Mouse (Mus musculus): Measurements from ENCODE around the gene Patl1. TPM values are rescaled to one million over a fixed set of nuclear protein-coding genes. Genes with fewer than 3 reads are reported as not detected.
"Not testable (repeated sequence)": the region's sequence is repeated elsewhere in the genome, so short reads cannot be mapped to it uniquely, and the experiment has no call there.

Patl1 gene
- total RNA-seq (2015) (40.1 and 41.7 TPM in 2 replicates), total RNA-seq (2017) (11.6 and 12.0 TPM in 2 replicates)

DNA sequence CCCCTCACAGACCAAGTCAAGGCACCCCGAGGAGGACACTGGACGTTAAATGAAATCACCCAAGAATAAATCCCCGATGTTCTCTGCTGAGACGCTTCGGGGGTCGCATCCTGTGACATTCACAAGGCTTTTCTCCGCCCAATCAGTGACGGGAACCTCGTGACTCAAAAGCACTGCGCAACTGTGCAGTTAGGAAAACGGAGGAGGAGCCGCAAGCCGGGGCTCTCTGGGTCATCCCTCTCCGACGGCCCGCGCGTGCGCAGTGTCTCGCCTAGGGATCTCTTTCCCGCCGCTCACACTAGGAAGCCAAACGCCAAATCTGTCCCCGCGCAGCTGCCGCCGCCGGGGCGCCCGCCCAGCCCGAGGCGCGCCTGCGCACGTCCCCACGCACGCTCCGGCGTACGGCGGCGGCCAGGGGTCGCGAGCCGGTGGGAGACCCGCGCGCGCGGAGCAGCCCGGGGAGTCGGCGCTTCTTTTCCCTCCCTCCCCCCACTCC lies at the start of gene Patl1:
Patl1 (plus strand) TSS at position 363 of the 496 bp plus-strand sequence.
- ATAC-seq (replicated peaks; ENCODE audit: poor library complexity), result peak; percentile 94

DNA sequence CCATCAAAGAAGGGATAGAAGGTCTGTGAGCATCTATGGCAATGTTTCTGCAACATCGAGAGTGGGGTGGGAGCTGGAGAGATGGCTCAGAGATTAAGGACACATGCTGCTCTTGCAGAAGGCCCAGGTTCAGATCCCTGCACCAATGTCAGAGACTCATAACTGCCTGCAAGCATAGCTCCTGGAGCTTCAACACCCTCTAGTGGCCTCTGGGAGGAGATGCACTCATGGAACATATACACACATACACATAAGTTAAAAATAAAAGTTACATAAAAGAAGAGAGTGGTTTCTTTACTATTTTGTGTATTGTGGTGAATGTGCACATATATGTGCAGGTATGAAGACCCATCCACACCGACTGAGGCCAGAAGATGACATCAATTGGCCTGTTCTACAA lies 44.4 kb upstream of the Patl1 start:
- no peak for ATAC-seq (replicated peaks; ENCODE audit: poor library complexity)

DNA sequence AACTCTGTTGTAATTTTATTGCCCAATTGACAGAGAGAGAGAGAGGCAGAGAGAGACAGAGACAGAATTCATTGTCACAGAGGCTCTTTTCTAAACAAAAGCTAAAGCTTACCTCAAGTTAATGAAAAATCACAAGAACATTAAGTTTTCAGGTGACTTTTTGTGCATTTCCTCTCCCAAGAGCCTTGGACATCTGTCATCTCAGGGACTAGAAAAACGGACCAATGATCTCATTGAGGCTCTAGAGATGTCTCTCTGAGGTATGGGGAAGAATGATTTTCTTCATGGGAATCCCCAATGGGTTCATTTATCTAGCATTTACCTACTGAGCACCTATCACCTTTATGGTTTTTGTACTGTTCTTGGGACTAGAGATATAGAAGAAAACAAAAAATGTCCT lies 37.2 kb upstream of the Patl1 start, which contains the start of gene Olfr1419:
Olfr1419 (minus strand) TSS at position 101 of the 400 bp plus-strand sequence.
- no peak for ATAC-seq (replicated peaks; ENCODE audit: poor library complexity)

DNA sequence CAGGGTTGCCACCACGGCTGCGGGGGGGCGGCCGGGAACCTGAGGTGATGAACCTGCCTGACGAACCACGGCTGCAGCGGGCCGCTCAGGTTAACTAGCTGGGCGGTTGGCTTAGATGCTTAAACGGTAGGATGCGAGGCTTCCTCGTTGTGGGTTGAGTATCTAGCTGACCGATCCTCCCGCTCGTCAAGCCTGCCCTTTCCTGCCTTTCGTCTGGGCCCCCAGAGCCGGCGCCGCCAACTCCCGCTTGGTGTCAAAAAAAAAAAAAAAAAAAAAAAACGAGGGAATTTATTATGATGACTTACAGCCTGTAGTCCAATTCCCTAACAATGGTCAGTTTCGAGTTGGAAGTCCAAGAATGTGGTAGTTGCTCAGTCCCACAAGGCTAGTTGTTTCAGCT lies 33.8 kb upstream of the Patl1 start:
- peak; percentile 52; the same call in 1 of the 2 replicates for ATAC-seq (replicated peaks; ENCODE audit: poor library complexity)

DNA sequence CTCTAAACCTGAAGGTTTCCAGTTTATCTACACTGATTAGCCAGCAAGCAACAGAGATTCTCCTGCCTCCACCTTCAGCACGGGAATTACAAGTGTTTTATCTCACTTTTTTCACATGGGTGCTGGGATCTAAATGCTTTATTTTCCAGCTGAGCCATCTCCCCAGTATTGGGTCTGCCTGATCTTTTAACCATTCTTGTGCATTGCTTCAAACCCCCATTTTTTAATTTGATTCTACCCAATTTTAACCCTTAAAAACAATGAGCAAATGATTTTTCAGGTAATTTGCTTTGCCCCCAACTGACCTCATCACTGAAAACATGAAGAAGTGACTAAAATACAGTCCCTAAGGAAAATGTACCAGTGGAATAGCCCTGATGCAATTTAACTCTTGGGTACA lies 25.9 kb upstream of the Patl1 start, which contains the start of gene Olfr1420:
Olfr1420 (plus strand) TSS at position 301 of the 400 bp plus-strand sequence.
- ATAC-seq (replicated peaks; ENCODE audit: poor library complexity), result no peak

DNA sequence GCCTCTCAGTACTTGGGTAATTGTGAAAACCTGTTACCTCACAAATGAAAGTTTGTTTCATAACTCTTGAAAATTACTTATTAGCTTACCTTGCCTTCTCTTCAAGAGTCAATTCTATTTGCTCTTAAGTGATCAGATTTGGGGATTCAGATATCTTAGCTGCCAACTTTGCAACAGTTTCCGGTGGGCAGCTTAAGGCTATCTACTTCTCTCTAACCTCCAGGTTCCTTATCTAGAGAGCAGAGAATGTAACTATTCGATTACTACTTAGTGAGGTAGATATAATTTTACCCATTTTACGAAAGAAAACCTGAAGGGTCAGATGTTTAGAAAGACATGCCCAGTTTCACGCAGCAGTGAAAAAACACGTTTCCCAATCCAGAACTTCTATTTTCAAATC lies 1.2 kb upstream of the Patl1 start:
- no peak for ATAC-seq (replicated peaks; ENCODE audit: poor library complexity)

DNA sequence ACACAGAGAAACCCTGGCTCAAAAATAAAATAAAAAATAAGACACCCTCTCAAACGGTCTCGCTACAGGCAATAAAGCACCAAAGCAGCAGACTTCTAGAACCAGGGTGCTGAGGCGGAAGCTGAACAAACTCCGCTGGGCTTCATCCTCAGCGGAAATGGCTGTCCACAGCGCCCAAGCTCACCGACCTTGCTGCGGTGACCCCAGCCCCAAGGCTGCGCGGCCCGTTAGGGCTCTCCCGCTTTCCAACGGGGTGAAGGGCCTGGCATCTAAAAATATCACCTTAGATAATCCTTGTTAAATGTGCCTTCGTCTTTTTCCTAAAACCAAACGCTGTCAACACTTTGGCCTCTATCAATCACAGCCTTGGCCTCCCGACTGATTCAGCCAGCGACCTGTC lies 596 bp upstream of the Patl1 start:
- peak; percentile 33; the same call in 1 of the 2 replicates for ATAC-seq (replicated peaks; ENCODE audit: poor library complexity)

DNA sequence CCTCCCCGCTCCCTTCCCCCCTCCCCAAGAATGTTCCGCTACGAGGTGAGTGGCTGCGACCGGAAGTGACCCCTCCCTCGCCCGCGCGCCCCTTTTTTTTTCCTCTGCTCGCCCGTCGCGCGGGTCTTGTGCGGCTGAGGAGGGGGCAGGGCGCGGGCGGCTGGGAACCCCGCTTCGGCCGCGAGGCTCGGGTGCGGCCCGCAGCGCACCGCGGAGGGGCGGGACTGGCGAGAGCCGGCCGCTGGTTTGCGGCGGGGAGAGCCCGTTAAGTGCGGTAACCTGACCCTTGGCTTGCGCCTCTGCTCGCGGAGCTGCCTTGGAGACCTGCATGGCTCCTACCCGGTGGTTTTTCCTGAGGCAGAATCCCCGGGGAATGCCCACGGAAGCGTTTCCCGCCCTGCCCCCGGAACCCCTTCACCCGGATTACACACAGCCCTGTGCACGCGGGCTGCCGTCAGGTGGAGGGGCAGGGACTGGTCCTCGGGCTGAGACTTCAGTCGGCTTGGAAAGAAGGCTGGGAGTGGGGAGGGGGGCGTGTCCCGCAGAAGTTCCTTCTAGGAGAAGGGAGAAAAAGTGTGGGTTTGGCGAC lies 428 bp downstream of the Patl1 start:
- ATAC-seq (replicated peaks; ENCODE audit: poor library complexity), result peak; percentile 45

DNA sequence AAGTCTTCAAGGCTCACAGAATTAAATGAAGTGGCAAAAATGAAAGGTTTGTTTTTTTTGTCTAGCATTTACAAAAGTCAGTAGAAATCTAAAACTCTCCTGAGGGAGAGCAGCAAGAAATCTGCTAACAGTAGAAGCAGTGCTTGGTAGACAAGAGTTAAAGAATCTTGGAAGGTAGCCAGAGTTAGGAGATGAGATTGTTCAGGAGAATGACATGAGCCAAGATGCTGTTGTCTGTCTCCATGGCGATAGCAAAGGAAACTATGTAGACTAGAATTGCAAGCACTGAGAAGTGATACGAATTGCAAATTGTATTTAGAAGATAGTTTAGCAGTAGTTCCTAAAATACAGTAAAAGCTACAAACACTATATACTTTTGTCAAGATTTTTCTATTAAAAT lies 3.6 kb downstream of the Patl1 start:
- no peak for ATAC-seq (replicated peaks; ENCODE audit: poor library complexity)

DNA sequence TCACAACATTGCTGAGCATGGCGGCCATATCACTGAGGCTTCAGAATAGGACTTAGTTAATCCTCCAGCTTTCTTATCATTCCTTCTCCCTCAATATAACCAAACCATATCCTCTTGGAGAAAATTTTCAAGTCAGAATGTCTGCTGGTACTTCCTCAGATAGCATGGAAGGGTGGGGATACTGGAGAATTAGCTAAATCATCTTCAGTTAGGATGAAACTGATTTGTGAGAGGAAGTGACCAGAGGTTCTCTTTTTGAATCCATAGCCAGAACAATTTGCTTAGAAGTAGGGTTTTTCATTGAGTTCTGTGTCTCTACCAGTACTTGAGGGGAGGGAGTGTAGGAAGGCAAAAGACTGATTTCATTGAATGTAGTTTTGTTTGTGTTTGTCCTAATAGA lies 9.9 kb downstream of the Patl1 start:
- no peak for ATAC-seq (replicated peaks; ENCODE audit: poor library complexity)

DNA sequence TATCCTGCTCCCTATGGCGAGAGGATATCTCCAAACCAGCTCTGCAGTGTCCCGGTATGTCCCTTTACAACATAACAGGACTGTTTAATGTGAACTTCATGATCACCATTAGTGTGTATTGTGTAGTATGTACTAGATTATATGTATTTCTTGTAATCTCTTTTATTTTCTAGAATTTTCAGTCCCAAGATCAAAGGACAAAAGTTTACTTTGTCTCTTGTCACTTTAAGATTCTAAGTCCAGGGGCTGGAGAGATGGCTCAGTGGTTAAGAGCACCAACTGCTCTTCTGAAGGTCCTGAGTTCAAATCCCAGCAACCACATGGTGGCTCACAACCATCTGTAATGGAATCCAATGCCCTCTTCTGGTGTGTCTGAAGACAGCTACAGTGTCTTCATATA lies 10.3 kb downstream of the Patl1 start:
- ATAC-seq (replicated peaks; ENCODE audit: poor library complexity), result not testable (repeated sequence)

DNA sequence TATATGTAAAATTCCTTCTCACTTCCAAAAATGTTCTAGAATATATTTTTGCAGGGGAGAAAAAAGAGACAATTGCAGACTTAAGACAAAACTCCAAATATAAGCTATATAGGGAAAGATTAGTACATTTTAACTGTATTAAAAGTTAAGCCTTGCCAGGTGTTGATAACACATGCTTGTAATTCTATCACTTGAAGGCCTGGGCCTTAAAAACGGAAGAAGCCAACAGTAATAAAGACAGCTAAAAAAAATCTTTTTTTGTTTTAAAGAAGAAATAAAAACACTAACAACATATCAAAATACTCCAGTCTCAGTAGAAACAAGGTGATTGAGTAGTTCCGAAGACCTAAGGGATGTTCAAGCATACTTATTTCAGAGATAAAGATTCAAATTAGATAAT lies 14.2 kb downstream of the Patl1 start:
- ATAC-seq (replicated peaks; ENCODE audit: poor library complexity), result no peak

DNA sequence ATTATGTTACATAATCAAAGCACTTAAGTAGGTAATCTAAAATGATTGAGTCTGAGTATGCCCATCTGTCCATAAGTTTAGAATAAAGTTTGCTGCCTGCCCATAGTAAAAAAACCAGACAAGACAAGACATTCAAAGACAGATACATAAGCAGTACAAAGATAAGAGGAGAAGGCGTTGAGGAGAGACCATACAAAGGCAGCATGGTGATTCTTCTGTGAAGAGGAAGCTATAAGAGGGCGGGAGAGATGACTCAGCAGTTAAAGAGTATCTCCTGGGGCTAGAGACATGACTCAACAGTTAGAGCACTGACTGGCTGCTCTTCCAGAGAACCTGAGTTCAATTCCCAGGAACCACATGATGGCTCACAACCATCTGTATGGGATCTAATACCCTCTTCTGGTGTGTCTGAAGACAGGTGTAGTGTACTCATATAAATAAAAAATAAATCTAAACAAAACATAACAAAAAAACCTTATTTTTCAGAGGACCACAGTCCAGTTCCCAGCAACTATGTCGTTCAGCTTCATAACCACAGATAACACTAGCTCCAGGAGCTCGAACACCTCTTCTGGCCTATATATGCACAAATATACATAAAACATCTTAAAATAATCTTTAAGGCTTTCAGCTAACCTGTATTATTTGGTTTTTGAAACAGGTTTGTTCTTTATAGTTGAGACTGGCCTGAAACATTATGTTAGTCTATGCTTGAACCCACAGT lies 16.0 kb downstream of the Patl1 start:
- peak; percentile 99 for ATAC-seq (replicated peaks; ENCODE audit: poor library complexity)

DNA sequence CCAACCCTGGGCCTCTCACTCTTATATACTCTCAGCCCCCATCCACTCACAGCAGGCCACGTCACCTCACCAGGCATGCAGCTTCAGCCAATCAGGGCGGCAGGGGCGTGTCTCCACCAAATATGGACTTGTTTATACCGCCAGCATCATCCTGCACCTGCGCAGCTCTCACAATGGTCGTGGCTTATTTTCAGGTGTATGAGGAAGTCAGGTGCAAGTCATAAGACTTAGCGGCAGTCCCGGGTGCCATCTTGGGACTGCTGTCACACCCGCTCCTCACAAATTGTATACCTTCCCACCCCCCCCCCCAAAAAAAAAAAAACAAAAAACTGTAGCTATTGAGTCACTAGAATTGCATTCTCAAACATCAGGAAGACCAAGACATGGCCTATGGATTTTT lies 34.3 kb downstream of the Patl1 start:
- ATAC-seq (replicated peaks; ENCODE audit: poor library complexity), result not testable (repeated sequence)

DNA sequence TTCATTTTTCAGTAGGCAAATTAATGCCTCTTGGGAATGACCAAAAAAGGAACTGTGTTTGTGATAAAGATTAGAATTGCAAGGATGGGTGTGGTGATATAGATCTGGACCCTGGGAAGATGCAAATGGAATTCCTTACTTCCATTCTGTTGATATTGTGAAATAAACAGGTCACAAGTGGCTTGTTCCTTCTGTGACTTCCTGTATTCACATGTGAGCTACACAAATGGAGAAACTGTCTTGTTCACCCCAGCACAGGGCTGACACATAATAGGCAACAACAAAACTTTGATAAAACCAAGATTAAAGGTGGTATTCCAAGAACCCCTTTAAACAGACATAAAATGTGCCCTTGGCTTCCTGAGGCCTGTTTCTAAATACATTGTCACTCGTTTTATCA lies 37.7 kb downstream of the Patl1 start:
- ATAC-seq (replicated peaks; ENCODE audit: poor library complexity), result peak; percentile 79

DNA sequence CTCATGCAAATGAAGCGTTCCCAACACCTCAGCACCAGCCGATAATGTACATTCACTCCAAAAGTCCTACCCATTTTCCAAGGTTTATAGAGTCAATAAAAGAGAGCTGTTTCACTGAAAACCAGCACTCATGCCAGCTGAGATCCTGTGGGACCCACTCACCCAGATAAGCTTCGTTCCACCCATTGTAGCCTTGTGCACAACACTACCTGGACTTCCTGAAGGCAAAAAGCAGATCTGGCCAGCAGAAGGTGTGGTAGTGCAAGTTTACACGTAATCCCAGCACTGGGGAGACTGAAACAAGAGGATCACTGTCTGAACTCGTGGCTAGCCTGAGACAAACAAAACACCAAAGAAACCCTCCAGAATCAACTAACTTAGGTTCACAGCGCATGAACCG lies 38.5 kb downstream of the Patl1 start:
- ATAC-seq (replicated peaks; ENCODE audit: poor library complexity), result no peak

DNA sequence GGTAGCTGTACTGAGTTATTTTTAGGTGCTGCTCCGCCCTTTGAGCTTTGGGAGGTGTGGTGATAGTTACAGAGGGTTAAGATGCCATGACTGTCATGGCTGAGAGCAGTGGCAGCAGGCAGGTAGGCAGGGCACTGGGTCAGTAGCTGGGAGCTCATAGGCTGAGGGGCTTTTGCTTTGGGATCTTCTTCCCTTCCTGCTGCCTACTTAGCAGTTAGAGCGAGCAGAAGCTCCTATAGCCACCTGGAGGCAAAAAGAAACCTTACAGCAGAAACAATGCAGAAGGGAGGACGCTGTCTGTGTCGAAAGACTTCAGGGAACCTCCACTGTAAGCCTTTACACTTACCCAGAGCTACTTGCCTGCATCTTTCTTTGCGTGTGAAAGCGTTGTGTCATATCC lies 42.0 kb downstream of the Patl1 start:
- ATAC-seq (replicated peaks; ENCODE audit: poor library complexity), result peak; percentile 48

DNA sequence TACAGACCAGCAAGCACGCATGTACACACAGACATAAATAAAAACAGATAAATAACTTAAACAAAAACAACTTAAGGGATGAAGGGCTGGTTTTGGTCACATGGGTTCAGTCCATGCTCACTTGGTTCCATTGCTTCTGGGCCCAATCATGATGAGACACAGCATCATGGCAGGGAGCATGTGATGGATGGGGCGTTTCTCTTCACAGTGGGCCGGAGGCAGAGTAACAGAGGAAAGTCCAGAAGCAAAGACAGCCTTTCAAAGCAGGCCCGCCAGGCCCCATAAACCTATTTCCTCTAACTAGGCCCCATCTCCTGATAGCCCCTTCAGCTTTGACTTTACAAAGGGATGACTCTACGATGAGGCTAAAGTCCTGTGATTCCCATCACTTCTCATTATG lies 44.4 kb downstream of the Patl1 start:
- no peak for ATAC-seq (replicated peaks; ENCODE audit: poor library complexity)

DNA sequence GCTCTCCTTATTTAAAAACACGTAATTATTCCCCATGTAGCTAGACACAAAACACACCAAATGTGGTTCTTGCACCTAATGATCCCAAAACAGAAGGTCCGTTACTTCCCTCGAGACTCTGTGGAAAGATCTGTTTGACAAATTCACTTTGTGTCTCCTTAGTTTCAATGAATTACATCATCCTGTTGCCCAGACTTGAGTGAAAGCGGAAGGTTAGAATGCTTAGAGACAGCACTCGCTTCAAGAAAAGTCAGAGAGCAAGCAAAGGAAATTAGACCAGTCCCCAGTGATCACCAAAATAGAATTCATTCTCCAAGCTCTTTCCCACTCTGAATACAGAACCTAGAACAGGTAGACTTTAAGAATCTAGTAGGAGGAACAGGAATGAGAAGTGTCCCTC lies 45.2 kb downstream of the Patl1 start:
- peak; percentile 46; the same call in 1 of the 2 replicates for ATAC-seq (replicated peaks; ENCODE audit: poor library complexity)

DNA sequence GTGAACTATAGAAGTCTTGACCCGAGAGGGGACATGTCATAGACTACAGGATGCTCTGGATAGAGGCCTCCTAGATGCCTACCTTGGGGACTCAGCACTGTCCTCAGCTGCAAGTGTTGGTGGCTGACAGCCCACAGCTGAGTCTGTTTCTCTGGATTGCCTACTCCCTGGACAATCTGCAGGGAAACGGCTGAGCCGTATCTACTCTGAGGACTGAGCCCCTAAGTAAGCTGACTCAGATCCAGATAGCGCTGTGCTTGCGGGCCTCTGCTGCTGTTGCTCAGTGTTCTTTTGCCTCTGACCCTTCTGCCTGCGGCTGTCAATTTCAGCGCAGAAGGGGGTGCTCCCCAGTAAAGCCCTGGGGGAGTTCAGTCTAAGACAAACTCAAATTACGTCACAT lies 45.6 kb downstream of the Patl1 start:
- ATAC-seq (replicated peaks; ENCODE audit: poor library complexity), result no peak

DNA sequence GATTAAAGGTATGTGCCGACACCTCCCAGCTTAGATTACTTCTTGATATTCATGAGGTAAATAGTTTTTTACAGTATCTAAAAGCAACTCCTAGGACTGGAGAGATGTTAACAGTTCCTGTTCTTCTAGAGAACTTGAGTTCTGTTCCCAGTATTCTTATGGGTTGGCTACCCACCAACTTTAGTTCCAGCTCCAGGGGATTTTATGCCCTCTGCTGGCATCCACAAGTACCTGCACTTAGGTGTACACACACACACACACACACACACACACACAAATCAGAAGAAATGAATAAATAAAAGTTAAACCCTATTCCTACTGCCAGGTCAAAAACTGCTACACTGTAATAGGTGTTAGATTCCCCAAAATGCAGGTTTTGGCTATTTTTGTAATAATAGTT lies 52.1 kb downstream of the Patl1 start:
- ATAC-seq (replicated peaks; ENCODE audit: poor library complexity), result no peak

Data from megakaryocyte progenitor cell, adult 5-6 weeks (primary cell).